Mouse (Mus musculus): ENCODE data around the gene Nr2e1. TPM values are rescaled to one million over a fixed set of nuclear protein-coding genes. Genes with fewer than 3 reads are reported as not detected.

Nr2e1 gene
- polyA plus RNA-seq, 1 experiment from 2014 or later = not detected

DNA sequence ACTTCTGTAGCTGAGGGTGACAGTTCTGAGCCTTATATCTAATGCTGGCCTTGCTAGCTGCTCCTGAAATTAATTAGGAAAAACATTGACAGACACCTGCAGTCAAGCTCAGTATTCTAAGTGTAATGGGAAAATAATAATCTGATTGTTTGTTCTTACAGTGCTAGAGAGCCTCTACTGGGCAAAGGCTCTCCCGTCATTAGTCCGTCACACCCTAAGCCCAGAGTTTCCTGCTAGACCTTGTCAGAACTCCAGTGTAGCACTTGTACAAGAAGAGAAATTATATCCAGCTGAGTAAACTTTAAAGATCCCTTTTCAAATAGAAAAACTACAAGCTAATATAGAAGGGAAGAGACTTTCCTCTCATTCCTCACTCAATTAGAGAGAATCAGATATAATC, 60.5 kb downstream of the Nr2e1 start:
- 74% methylated on average over 2 of the region's 2 CpGs for WGBS
- Histone ChIP-seq H3K9ac (no peak overlapping the region), H3K27me3 (no peaks in the 10 kb centered on the region), H3K27ac (replicated peaks) (no peak overlapping the region), H3K4me2 (no peak overlapping the region), H3K4me3 (no peak overlapping the region), H3K4me1 (replicated peaks) (0 out of 2 replicates have a peak, but pooled peaks cover 11% of the 10 kb centered on the region), H3K9me3 (no peaks in the 10 kb centered on the region), H3K36me3 (peaks cover 23% of the 10 kb centered on the region)
- ATAC-seq (ENCODE audit: low read depth) = no peak

DNA sequence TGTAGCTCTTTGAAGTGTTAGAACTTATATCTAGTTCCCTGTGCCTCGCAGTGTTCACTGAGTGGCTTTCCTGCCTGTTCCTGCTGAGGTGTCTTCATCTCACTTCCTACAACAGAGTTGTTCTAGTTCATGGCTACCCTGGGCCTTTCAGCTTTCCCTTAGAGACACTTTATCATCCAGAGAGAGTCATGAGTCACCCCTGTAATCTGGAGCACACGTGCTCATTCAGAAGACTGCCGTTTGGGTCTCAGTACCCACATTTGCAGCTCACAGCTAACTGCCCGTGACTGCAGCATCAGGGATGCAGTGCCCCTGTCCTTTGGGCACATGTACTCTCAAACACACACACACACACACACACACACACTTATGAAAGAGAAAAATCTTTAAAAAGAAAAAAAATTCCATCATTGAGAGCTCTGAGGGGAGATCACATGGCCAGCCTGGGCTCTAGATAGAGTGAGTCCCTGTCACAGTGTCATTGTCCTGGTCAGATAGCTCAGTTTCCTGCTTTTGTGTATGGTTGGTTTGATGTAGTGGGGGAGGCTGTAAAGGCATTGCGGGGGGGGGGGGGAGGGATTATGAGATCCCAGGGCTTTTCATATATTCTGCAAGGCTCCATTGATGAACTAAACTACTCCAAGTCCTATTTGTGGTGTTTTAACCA, 62.0 kb downstream of the Nr2e1 start:
- H3K9me3 ChIP-seq = no peaks in the 10 kb centered on the region
- peaks cover 13% of the 10 kb centered on the region for H3K36me3 ChIP-seq
- ATAC-seq (ENCODE audit: low read depth) = no peak
- H3K4me3 ChIP-seq = no peak overlapping the region
- no peak overlapping the region for H3K4me2 ChIP-seq
- H3K27ac ChIP-seq (replicated peaks) = 0 out of 2 replicates have a peak overlapping the region, but pooled peaks have one; percentile 1
- H3K4me1 ChIP-seq (replicated peaks) = 0 out of 2 replicates have a peak, but pooled peaks cover 11% of the 10 kb centered on the region
- 54% methylated on average over 5 of the region's 5 CpGs for WGBS
- H3K27me3 ChIP-seq = no peaks in the 10 kb centered on the region
- no peak overlapping the region for H3K9ac ChIP-seq

- WGBS = 91% methylated on average over 8 of the region's 8 CpGs
- H3K4me2 ChIP-seq = no peak overlapping the region
- no peak for ATAC-seq (ENCODE audit: low read depth)
- no peak overlapping the region for H3K4me3 ChIP-seq
- 0 out of 2 replicates have a peak, but pooled peaks cover 3% of the 10 kb centered on the region for H3K4me1 ChIP-seq (replicated peaks)
- no peaks in the 10 kb centered on the region for H3K36me3 ChIP-seq
- H3K27me3 ChIP-seq = no peaks in the 10 kb centered on the region
- H3K9ac ChIP-seq = no peak overlapping the region
- H3K9me3 ChIP-seq = no peaks in the 10 kb centered on the region
- no peak overlapping the region for H3K27ac ChIP-seq (replicated peaks)
Measured at GRCm38 (mm10) chr10:42518363-42518762, 65.1 kb downstream of the Nr2e1 start.

- H3K9ac ChIP-seq = no peak overlapping the region
- no peak overlapping the region for H3K4me3 ChIP-seq
- no peak for ATAC-seq (ENCODE audit: low read depth)
- H3K4me2 ChIP-seq = no peak overlapping the region
- H3K27me3 ChIP-seq = no peaks in the 10 kb centered on the region
- no peaks in the 10 kb centered on the region for H3K36me3 ChIP-seq
- H3K27ac ChIP-seq (replicated peaks) = no peak overlapping the region
- no peaks in the 10 kb centered on the region for H3K4me1 ChIP-seq (replicated peaks)
- H3K9me3 ChIP-seq = no peaks in the 10 kb centered on the region
Measured at GRCm38 (mm10) chr10:42514125-42514524, 69.3 kb downstream of the Nr2e1 start.

Other genes starting within 250 kb of the Nr2e1 start
- gene Afg1l, start 105.1 kb downstream of the Nr2e1 start, polyA plus RNA-seq (2015; fragmentation: Nextera tagmentation; extraction: Ambion mirVana) = 6.5 and 6.6 TPM in 2 replicates
- 275 and 315 TPM in 2 replicates for gene Snx3, start 81.6 kb downstream of the Nr2e1 start, polyA plus RNA-seq (2015; fragmentation: Nextera tagmentation; extraction: Ambion mirVana)
- gene Ostm1, start 190 bp upstream of the Nr2e1 start, polyA plus RNA-seq (2015; fragmentation: Nextera tagmentation; extraction: Ambion mirVana) = 29.0 and 30.8 TPM in 2 replicates
- 25.6 and 26.1 TPM in 2 replicates for gene Sec63, start 177.9 kb upstream of the Nr2e1 start, polyA plus RNA-seq (2015; fragmentation: Nextera tagmentation; extraction: Ambion mirVana)

Data from neural tube, embryonic 13.5 days (tissue).